Mouse (Mus musculus) stomach, embryonic 16.5 days (tissue): ENCODE results near the gene Tbca. TPM values are rescaled to one million over a fixed set of nuclear protein-coding genes. Genes with fewer than 3 reads are reported as not detected.

Experiments used
- ATAC-seq: fragments of 200-750 bp; cut with Nextera tagmentation; 2 replicates; pipeline ENCODE4 v1.8.0; 2017; ENCODE audit warnings: moderate number of reproducible peaks, moderate TSS enrichment; ENCODE audit not compliant: insufficient read depth, low FRiP score
- H3K27ac ChIP-seq: fragments of 300-500 bp; sonication (generic); 2 replicates; pipeline ENCODE4 v1.5.1; 2014; ENCODE audit warnings: low read length
- H3K27me3 ChIP-seq: fragments of 300-500 bp; sonication (generic); 2 replicates; pipeline ENCODE4 v1.6.1; 2014; ENCODE audit warnings: low read length, control low read depth, mixed read lengths; ENCODE audit not compliant: control insufficient read depth, insufficient read depth
- H3K36me3 ChIP-seq: fragments of 300-500 bp; sonication (generic); 2 replicates; pipeline ENCODE4 v1.6.1; 2014; ENCODE audit warnings: low read length; ENCODE audit not compliant: control insufficient read depth, insufficient read depth
- H3K4me1 ChIP-seq: fragments of 300-500 bp; sonication (generic); 2 replicates; pipeline ENCODE4 v1.6.1; 2014; ENCODE audit warnings: low read length, control low read depth, mixed read lengths; ENCODE audit not compliant: control insufficient read depth, insufficient read depth
- H3K4me2 ChIP-seq: fragments of 300-500 bp; sonication (generic); 2 replicates; pipeline ENCODE4 v1.6.1; 2014; ENCODE audit warnings: low read depth, low read length, mixed read lengths
- H3K4me3 ChIP-seq: fragments of 300-500 bp; sonication (generic); replicated peaks from 2 replicates; pipeline ENCODE4 v1.5.1; 2014; ENCODE audit warnings: mild to moderate bottlenecking, low read length
- H3K9ac ChIP-seq: fragments of 300-500 bp; sonication (generic); 2 replicates; pipeline ENCODE4 v1.6.1; 2014; ENCODE audit warnings: low read length
- H3K9me3 ChIP-seq: fragments of 300-500 bp; sonication (generic); replicated peaks from 2 replicates; pipeline ENCODE4 v1.6.1; 2016; ENCODE audit warnings: low read length, control low read depth; ENCODE audit not compliant: control insufficient read depth
- WGBS: fragments of 180-500 bp; shearing (Covaris S2); extraction: QIAGEN DNeasy Blood & Tissue Kit; methylation state at CpG from one replicate; pipeline ENCODE4 v1.1.7; 2014; 5-methylcytosine and 5-hydroxymethylcytosine counted together
- polyA plus RNA-seq: library from polyadenylated mRNA; unstranded; fragments of >200 nt; fragmentation: Nextera tagmentation; extraction: Ambion mirVana; gene quantifications from 2 replicates; pipeline ENCODE4 v1.2.1, GENCODE M21; 2015

Tbca gene
- polyA plus RNA-seq, 1 experiment from 2014 or later, result 229 TPM

GRCm38 (mm10) chr13:94806315-94807179 is 17.8 kb downstream of the Tbca start:
- 35% methylated on average over 9 of the region's 9 CpGs for WGBS
- Histone ChIP-seq H3K4me1 (peaks cover 4% of the 10 kb centered on the region; the same call in 1 of the 2 replicates), H3K9me3 (no peaks in the 10 kb centered on the region), H3K4me2 (no peak overlapping the region), H3K36me3 (no peaks in the 10 kb centered on the region), H3K4me3 (no peak overlapping the region), H3K27me3 (no peaks in the 10 kb centered on the region), H3K27ac (no peak overlapping the region), H3K9ac (no peak overlapping the region)
- no peak for ATAC-seq

GRCm38 (mm10) chr13:94808596-94808995 is 19.9 kb downstream of the Tbca start:
- peaks cover 4% of the 10 kb centered on the region; the same call in 1 of the 2 replicates for H3K4me1 ChIP-seq
- no peaks in the 10 kb centered on the region for H3K36me3 ChIP-seq
- H3K9ac ChIP-seq, result no peak overlapping the region
- H3K4me2 ChIP-seq, result no peak overlapping the region
- H3K9me3 ChIP-seq, result no peaks in the 10 kb centered on the region
- ATAC-seq, result no peak
- H3K27me3 ChIP-seq, result no peaks in the 10 kb centered on the region
- H3K27ac ChIP-seq, result no peak overlapping the region
- no peak overlapping the region for H3K4me3 ChIP-seq

GRCm38 (mm10) chr13:94809724-94810123 is 21.0 kb downstream of the Tbca start:
- no peak for ATAC-seq

GRCm38 (mm10) chr13:94811451-94811850 is 22.7 kb downstream of the Tbca start:
- Histone ChIP-seq H3K36me3 (no peaks in the 10 kb centered on the region), H3K4me3 (no peak overlapping the region), H3K9ac (no peak overlapping the region), H3K4me1 (peaks cover 4% of the 10 kb centered on the region; the same call in 1 of the 2 replicates), H3K4me2 (no peak overlapping the region), H3K9me3 (no peaks in the 10 kb centered on the region), H3K27ac (no peak overlapping the region), H3K27me3 (no peaks in the 10 kb centered on the region)
- no peak for ATAC-seq
- 86% methylated on average over 1 of the region's 1 CpGs for WGBS

More at GRCm38 (mm10) chr13:94809724-94810123, 21.0 kb downstream of the Tbca start:
- Histone ChIP-seq H3K9me3 (no peaks in the 10 kb centered on the region), H3K36me3 (no peaks in the 10 kb centered on the region), H3K4me1 (peaks cover 4% of the 10 kb centered on the region; the same call in 1 of the 2 replicates), H3K4me2 (no peak overlapping the region), H3K9ac (no peak overlapping the region), H3K4me3 (no peak overlapping the region), H3K27me3 (no peaks in the 10 kb centered on the region), H3K27ac (no peak overlapping the region)
- WGBS, result 65% methylated on average over 1 of the region's 1 CpGs

GRCm38 (mm10) chr13:94813770-94814169 is 25.1 kb downstream of the Tbca start:
- Histone ChIP-seq H3K27ac (no peak overlapping the region), H3K4me2 (no peak overlapping the region)
- ATAC-seq, result no peak

GRCm38 (mm10) chr13:94820516-94820915 is 31.8 kb downstream of the Tbca start:
- H3K4me3 ChIP-seq, result no peak overlapping the region
- H3K27me3 ChIP-seq, result no peaks in the 10 kb centered on the region
- H3K9ac ChIP-seq, result no peak overlapping the region
- no peak overlapping the region for H3K4me2 ChIP-seq
- no peaks in the 10 kb centered on the region; the same call in 1 of the 2 replicates for H3K36me3 ChIP-seq
- no peak for ATAC-seq
- no peaks in the 10 kb centered on the region for H3K9me3 ChIP-seq
- peaks cover 8% of the 10 kb centered on the region for H3K4me1 ChIP-seq
- WGBS, result 70% methylated on average over 3 of the region's 3 CpGs
- no peak overlapping the region for H3K27ac ChIP-seq

More at GRCm38 (mm10) chr13:94813770-94814169, 25.1 kb downstream of the Tbca start:
- Histone ChIP-seq H3K9ac (no peak overlapping the region), H3K4me1 (peaks cover 8% of the 10 kb centered on the region), H3K27me3 (no peaks in the 10 kb centered on the region), H3K36me3 (no peaks in the 10 kb centered on the region), H3K4me3 (no peak overlapping the region), H3K9me3 (no peaks in the 10 kb centered on the region)
- 65% methylated on average over 3 of the region's 3 CpGs for WGBS

GRCm38 (mm10) chr13:94820956-94821355 is 32.2 kb downstream of the Tbca start:
- H3K9me3 ChIP-seq, result no peaks in the 10 kb centered on the region
- no peaks in the 10 kb centered on the region for H3K27me3 ChIP-seq
- no peak overlapping the region for H3K9ac ChIP-seq
- no peak overlapping the region for H3K4me2 ChIP-seq
- H3K4me1 ChIP-seq, result peaks cover 8% of the 10 kb centered on the region
- no peaks in the 10 kb centered on the region; the same call in 1 of the 2 replicates for H3K36me3 ChIP-seq
- no peak for ATAC-seq
- H3K27ac ChIP-seq, result no peak overlapping the region
- 65% methylated on average over 2 of the region's 2 CpGs for WGBS
- H3K4me3 ChIP-seq, result no peak overlapping the region

- ATAC-seq, result no peak
- Histone ChIP-seq H3K27ac (no peak overlapping the region), H3K4me1 (no peaks in the 10 kb centered on the region), H3K9me3 (no peaks in the 10 kb centered on the region), H3K36me3 (no peaks in the 10 kb centered on the region; the same call in 1 of the 2 replicates), H3K27me3 (no peaks in the 10 kb centered on the region), H3K4me3 (no peak overlapping the region), H3K4me2 (no peak overlapping the region), H3K9ac (no peak overlapping the region)
- WGBS, result 76% methylated on average over 5 of the region's 5 CpGs
Measured at GRCm38 (mm10) chr13:94826389-94826788, 37.7 kb downstream of the Tbca start.

- no peaks in the 10 kb centered on the region; the same call in 1 of the 2 replicates for H3K36me3 ChIP-seq
- H3K27me3 ChIP-seq, result no peaks in the 10 kb centered on the region
- H3K4me1 ChIP-seq, result no peaks in the 10 kb centered on the region
- H3K4me3 ChIP-seq, result no peak overlapping the region
- no peaks in the 10 kb centered on the region for H3K9me3 ChIP-seq
- 81% methylated on average over 2 of the region's 2 CpGs for whole genome bisulfite sequencing
- H3K4me2 ChIP-seq, result no peak overlapping the region
- no peak for ATAC-seq
- no peak overlapping the region for H3K9ac ChIP-seq
- H3K27ac ChIP-seq, result no peak overlapping the region
Measured at GRCm38 (mm10) chr13:94826986-94827385, 38.3 kb downstream of the Tbca start.
